Mouse (Mus musculus): ENCODE measurements around the gene Krtap7-1. TPM values are rescaled to one million over a fixed set of nuclear protein-coding genes. Genes with fewer than 3 reads are reported as not detected.

Gene Krtap7-1
- not detected for total RNA-seq (2021)

- DNase-seq, result no peak
- intact Hi-C loops (cut with DNase I), result no loop called here
These were observed at the start of gene Krtap7-1 for GRCm38 (mm10) chr16:89508223-89508622. Gene Krtap7-1, minus strand, starts transcription at chr16:89508323.

- no peak for DNase-seq
- intact Hi-C loops (cut with DNase I), result no loop called here
These were observed 42.2 kb upstream of the Krtap7-1 start for GRCm38 (mm10) chr16:89550298-89550697.

- DNase-seq, result no peak
- intact Hi-C loops (cut with DNase I), result no loop called here
These were observed 29.9 kb upstream of the Krtap7-1 start for GRCm38 (mm10) chr16:89538031-89538484.

DNA sequence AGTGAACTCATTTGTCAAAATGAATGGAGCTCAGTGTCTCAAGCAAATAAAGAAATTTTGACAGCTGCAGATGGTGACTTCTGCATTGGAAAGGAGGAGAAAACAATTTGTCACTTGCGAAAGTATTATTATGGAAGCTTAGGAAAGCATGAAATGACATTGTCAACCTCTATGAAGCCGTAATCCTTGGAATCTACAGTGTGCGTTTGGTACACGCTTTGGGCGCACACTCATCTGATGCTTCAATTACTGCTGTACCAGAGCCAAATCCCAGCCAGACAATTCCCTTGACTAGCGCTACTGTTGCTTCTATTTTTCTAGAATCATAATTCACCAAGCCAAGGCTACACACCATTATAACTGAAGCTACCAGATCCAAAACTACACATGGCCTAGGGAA is 29.2 kb upstream of the Krtap7-1 start:
- intact Hi-C loops (cut with DNase I), result no loop called here
- no peak for DNase-seq

DNA sequence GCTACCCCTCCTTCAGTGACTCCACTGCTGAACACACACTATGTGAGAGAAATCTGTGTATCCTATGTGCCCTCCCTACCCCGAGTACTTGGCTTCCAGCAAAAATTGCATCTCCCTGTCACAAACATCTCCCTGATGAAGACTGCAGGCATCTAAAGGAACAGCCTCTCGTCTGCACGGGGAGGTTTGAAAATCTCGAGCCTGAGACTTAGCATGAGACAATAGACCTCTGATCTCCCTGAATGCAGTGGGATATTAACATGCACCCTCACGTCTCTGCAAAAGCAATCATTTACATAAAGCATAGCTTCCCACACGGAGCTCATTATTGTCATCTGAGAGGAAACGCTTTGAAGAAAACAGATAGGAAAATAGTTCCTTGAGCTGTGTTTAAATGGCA is 22.4 kb upstream of the Krtap7-1 start:
- intact Hi-C loops (cut with DNase I), result no loop called here
- DNase-seq, result no peak

- DNase-seq, result no peak
- intact Hi-C loops (cut with DNase I), result loop anchor here (10.0 kb wide), 1 partner anchor 225 kb away; no protein-coding TSS in a partner anchor
These were observed 21.7 kb upstream of the Krtap7-1 start for GRCm38 (mm10) chr16:89529846-89530245.

GRCm38 (mm10) chr16:89528380-89528779 is 20.3 kb upstream of the Krtap7-1 start:
- DNase-seq, result no peak
- intact Hi-C loops (cut with DNase I), result loop anchor here (10.0 kb wide), 1 partner anchor 226 kb away; no protein-coding TSS in a partner anchor

DNA sequence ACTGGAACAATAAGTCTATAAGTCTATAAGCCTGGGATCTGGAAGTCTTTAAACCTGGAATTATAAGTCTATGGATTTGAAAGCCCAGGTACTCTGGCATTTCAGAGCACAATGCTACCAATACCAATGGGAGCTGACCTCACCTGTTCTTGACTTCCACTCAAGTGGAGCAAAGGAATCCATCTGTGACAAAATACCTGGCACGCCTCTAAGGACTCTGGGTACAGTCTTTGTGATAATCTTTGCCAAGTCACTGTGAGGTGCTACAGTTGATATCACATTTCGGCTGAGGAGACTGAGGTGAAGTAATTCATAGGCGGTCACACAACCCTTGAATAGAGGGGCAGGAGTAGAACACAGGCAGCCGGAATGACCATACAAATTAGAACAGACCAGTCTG is 12.9 kb upstream of the Krtap7-1 start:
- no peak for DNase-seq
- intact Hi-C loops (cut with DNase I), result loop anchor here (10.0 kb wide), 1 partner anchor 234 kb away; no protein-coding TSS in a partner anchor

- DNase-seq, result no peak
- intact Hi-C loops (cut with DNase I), result loop anchor here (10.0 kb wide), 1 partner anchor 234 kb away; no protein-coding TSS in a partner anchor
These were observed 12.4 kb upstream of the Krtap7-1 start for GRCm38 (mm10) chr16:89520555-89520954.

DNA sequence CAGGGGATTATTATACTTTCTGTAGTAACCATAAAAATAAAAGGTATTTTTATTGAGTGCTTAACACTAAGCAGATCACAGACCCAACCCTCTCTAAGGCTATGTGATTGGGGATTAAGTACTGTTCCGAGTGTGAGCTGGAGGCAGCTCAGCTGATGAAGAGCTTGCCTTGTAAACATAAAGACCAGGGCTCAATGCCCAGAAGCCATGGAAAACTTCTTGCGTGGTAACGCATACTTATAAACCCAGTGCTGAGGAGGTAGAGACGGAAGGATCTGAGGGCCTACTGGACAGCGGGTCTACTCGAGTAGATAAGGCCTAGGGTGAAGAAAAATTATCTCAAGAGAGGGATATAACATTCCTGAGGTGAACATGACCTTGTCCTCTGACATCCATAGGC is 12.0 kb upstream of the Krtap7-1 start:
- DNase-seq, result no peak
- intact Hi-C loops (cut with DNase I), result loop anchor here (10.0 kb wide), 1 partner anchor 235 kb away; no protein-coding TSS in a partner anchor

DNA sequence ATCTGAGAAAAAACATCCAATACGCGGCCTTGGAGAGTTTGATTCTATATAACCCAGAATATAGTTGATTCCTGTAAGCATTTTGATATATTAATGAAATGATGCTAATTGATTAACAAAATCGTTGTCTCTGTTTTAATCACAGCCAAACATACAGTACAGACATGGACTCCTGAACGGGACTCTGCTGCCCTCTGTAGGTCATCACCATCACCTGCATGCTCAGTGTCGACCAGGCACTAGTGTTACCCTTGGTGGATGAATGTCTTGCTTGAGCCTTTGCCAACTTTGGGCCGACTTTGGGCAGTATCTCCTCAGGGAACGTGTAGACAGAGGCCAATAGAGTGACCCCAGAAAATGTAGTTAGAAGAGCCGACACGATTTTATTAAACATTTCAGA is 9.5 kb upstream of the Krtap7-1 start:
- intact Hi-C loops (cut with DNase I), result no loop called here

GRCm38 (mm10) chr16:89513431-89513830 is 5.3 kb upstream of the Krtap7-1 start:
- peak; percentile 58 for DNase-seq
- intact Hi-C loops (cut with DNase I), result no loop called here

More for the DNA sequence above, 9.5 kb upstream of the Krtap7-1 start:
- peak; percentile 36 for DNase-seq

- intact Hi-C loops (cut with DNase I), result no loop called here
- DNase-seq, result no peak
These were observed 4.6 kb downstream of the Krtap7-1 start for GRCm38 (mm10) chr16:89503571-89503970.

DNA sequence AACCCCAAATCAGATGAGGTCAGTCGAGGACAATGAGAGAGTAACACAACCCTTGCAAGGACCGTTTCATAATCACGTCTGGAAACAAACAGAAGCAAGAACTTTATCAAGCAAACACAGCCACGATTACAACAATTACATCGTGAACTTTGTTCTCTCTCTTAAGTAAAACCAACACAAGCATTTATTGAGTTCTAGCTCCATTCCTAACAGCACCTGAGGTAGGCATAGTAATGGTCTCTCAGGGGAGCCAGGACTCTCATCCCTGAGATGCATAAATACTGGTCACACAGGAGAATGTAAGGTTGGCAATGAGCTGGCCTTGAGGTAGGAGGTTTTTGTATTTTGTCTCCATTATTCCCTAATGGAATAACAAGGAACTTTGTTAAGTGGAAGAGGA is 6.3 kb downstream of the Krtap7-1 start:
- intact Hi-C loops (cut with DNase I), result no loop called here
- no peak for DNase-seq

DNA sequence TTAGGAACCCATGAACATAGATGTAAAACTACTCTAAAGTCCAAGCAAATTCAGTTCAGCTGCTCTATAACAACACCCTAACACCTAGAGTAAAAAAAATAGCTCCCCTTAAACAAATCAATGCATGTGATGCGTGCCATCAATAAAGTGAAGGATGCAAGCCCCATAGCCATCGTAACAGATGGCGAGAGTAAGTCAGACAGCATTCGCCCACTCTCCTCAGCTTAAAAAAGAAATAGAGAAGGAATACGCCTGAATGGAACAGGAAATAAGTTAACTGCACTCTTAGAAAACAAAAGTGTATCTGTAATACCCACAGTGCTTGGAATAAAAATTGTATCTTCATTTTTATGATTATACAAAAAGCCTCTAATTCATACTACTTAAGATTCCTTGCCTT is 11.1 kb downstream of the Krtap7-1 start:
- DNase-seq, result no peak
- intact Hi-C loops (cut with DNase I), result no loop called here

DNA sequence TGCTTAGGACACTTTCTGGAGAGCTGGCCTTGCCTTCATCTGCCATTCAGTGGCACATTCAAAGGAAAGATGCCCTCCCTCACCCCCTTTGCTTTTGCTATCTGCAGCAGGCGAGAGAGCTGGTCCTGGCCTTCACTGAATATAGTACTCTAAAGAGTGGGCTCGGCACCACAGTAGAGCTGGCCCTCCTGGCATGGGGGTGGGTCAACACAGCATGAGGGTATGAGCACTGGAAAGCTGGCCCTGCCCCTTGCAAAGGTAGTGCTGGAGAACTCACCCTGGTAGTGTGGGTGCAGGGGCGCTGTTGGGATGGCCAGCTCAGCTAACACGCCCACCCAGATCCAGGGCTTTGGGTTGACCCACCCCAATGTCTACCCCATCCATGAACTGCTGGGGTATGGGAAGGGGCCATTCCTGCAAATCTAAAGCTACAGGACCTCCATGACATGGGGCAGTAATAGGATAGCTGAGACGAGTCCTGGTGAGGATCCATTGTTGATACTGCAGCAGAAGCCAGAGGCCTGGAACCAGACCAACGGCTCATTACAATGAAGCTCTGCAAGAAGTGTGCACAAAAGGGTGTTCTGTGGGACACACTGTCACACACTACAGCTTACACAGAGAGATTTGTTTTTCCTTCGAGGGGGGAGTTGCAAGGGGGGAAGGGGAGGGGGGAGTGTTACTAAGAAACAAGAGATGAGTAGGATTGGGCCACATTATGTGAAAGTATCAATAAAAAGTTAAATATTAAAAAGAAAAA is 12.5 kb downstream of the Krtap7-1 start:
- DNase-seq, result no peak
- intact Hi-C loops (cut with DNase I), result no loop called here

DNA sequence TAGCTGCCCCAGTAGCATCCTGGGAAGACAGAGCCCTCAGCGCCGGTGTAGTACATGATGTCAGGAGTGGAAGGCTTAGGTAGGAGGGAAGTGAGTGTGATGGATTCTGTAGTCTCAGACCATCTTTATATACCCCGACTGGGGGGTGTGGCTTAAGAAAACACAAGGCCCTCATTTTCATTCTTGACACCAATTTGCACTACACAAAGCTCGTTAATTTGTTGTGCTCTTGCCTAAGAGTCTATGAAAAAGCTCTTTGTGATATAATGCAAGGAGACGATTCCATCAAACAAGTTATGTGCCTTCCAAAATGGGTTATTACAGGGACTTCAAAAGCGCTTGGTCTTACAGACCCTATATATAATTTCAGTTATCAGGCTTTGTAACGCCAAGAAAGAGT is 20.3 kb downstream of the Krtap7-1 start, which contains the start of gene Krtap8-1:
TSS of gene Krtap8-1 (minus strand) at position 101 of the 400 bp plus-strand sequence.
- DNase-seq, result no peak
- intact Hi-C loops (cut with DNase I), result no loop called here

DNA sequence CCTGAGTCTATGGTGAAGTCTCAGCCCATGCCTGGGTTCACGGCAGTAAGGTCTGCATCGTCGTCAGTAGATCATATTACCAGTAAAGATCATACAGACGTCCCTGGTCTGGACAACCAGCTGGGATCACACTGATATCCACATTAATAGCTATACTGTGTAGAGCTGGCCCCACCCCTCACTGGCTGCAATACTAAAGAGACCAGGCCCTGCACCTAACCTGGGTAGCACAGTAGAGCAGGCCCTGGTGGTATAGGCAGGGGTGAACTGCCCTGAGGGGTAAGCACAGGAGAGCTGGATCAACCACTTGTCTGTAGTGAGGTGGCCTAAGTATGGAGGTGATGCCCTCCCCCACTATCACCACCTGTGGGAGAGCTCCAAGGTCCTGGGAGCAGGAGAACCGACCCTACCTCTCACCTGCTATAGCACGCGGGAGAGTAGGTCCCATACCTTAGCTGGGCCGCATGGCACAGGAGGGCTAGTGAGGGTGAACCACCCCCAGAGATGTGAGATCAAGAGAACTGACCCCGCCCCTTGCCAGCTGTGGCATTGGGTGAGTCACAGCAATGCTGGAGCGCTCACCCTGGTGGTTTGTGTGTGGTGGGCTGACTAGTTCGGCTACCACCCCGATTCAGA is 30.3 kb downstream of the Krtap7-1 start:
- intact Hi-C loops (cut with DNase I), result no loop called here
- no peak for DNase-seq

- DNase-seq, result no peak
- intact Hi-C loops (cut with DNase I), result no loop called here
These were observed 46.9 kb downstream of the Krtap7-1 start for GRCm38 (mm10) chr16:89461189-89461588.
